Mouse (Mus musculus) cerebellum, adult (tissue): ENCODE results near the gene Ell3.

Experiments
- ATAC-seq: cut with Nextera tagmentation; 2 replicates; pipeline ENCODE4 v1.9.2; 2017; ENCODE audit warnings: mild to moderate bottlenecking, moderate library complexity, mixed read lengths; ENCODE audit not compliant: insufficient number of reproducible peaks, low FRiP score, low TSS enrichment

Gene Ell3

GRCm38 (mm10) chr2:121408160-121408559, 35.9 kb downstream of the Ell3 start:
- no peak for ATAC-seq

- no peak for ATAC-seq
These were observed 40.8 kb downstream of the Ell3 start for GRCm38 (mm10) chr2:121403296-121403695.

GRCm38 (mm10) chr2:121396624-121397023, 47.5 kb downstream of the Ell3 start:
- peak; percentile 45; the same call in 1 of the 2 replicates for ATAC-seq
